Mouse (Mus musculus) megakaryocyte, embryonic 14.5 days (primary cell): ENCODE measurements at regions not wholly inside any gene's neighbourhood (a gene's known extent, or its start where the extent isn't known, plus 50 kb on each side); places are given as distances from the start of the nearest gene placed in this dataset.

Experiments
- FLI1 ChIP-seq: IDR thresholded peaks from 2 replicates; pipeline ENCODE4 v1.6.1; 2012; ENCODE audit warnings: low read length, inconsistent platforms, mixed read lengths
- GATA1 ChIP-seq: IDR thresholded peaks from 3 replicates; pipeline ENCODE4 v1.6.1; 2012; ENCODE audit warnings: mixed read lengths, low read length, inconsistent platforms, borderline replicate concordance

DNA sequence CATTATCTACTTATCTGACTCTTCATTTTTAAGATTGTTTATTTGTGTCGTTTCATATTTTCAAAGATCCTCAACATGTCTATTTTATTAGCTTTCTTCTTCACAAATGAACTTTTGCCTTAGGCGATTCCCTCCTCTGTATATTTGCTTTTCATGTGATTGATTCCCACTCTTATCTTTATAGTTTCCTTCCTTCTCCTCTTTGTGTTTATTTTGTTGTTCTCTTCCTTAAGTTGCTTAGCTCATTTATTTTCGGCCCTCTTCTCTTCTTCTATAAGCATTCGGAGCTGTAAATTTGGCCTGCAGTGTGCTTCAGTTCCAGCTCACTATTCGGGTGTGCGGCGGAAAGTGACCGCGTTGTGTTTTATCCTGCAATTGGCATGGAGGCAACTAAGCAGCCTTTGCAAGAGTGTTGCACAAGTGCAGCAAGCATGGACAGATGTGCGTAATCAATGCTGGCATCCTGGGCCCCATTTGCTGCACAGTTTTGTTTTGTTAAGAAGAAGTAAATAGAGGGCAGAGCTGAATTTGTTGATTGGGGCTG, 73.5 kb upstream of the Tcf21 start:
- TF ChIP-seq GATA1 (no peak), FLI1 (no peak)
